Mouse (Mus musculus) limb, embryonic 10.5 days (tissue): Measurements from ENCODE around the gene Rassf3. TPM values are rescaled to one million over a fixed set of nuclear protein-coding genes. Genes with fewer than 3 reads are reported as not detected.
A peak's percentile ranks its signal among the peaks of the same experiment; 100 is the strongest.

Source experiments
- DNase-seq: peaks from one replicate; pipeline ENCODE4 v3.0.0-alpha.2; 2017; ENCODE audit warnings: low spot score
- H3K27ac ChIP-seq: fragments of 300-500 bp; sonication (generic); 2 replicates; pipeline ENCODE4 v1.5.1; 2016; ENCODE audit warnings: mild to moderate bottlenecking
- H3K27me3 ChIP-seq: fragments of 300-500 bp; sonication (generic); 2 replicates; pipeline ENCODE4 v1.6.1; 2016; ENCODE audit warnings: low read depth, mild to moderate bottlenecking; ENCODE audit not compliant: poor library complexity, severe bottlenecking
- H3K36me3 ChIP-seq: fragments of 300-500 bp; sonication (generic); 2 replicates; pipeline ENCODE4 v1.6.1; 2016; ENCODE audit warnings: mild to moderate bottlenecking, moderate library complexity
- H3K4me1 ChIP-seq: fragments of 300-500 bp; sonication (generic); 2 replicates; pipeline ENCODE4 v1.6.1; 2016
- H3K4me3 ChIP-seq: fragments of 300-500 bp; sonication (generic); 2 replicates; pipeline ENCODE4 v1.5.1; 2016; ENCODE audit warnings: mild to moderate bottlenecking, moderate library complexity
- H3K9me3 ChIP-seq: fragments of 300-500 bp; sonication (generic); replicated peaks from 2 replicates; pipeline ENCODE4 v1.6.1; 2016; ENCODE audit warnings: mild to moderate bottlenecking
- WGBS: fragments of 180-500 bp; shearing (Covaris S2); methylation state at CpG from one replicate; pipeline ENCODE4 v1.1.7; 2016; 5-methylcytosine and 5-hydroxymethylcytosine counted together
- polyA plus RNA-seq: library from polyadenylated mRNA; unstranded; fragments of >200 nt; fragmentation: Nextera tagmentation; extraction: Ambion mirVana; gene quantifications from 2 replicates; pipeline ENCODE4 v1.2.1, GENCODE M21; 2016

The Rassf3 gene
- polyA plus RNA-seq, 1 experiment from 2014 or later, result 18.0 TPM

DNA sequence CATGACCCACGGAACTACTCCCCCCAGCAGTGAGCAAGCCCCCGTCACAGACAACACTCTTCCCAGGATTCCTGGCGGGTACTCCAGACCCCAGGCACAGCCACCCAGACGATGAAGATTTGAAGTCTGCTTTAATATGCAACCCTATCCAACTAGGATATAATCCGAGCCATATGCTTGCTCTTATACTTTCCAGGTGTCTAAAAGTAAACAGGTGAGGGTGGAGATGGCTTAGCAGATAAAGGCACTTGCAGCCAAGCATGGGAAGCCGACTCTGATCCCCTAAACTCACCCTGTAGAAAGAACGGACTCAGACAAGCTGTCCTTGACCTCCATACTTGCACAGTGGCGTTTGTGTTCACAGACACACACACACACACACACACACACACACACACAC is 8.4 kb downstream of the Rassf3 start:
- no peak for DNase-seq

DNA sequence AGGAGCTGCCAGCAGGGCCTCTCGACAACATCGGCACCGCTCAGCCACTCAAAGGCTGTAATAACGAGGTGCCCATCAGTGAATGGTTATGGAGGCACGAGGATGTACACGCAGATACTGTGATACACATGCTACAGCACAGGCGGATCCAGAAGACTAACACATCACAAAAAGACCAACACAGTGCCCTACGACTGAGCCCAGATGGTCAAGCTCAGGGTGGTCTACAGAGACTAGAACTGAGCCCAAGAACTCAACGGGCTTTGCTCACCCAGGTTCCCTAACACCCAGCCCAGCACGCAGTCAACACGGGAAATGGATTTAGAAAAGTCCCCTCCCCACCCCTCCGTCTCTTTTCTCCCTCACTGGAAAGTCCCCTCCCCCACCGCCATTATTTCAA is 9.1 kb downstream of the Rassf3 start:
- Histone ChIP-seq H3K36me3 (peaks cover 12% of the 10 kb centered on the region), H3K9me3 (no peaks in the 10 kb centered on the region), H3K4me1 (peaks cover 71% of the 10 kb centered on the region), H3K4me3 (no peak overlapping the region), H3K27me3 (no peaks in the 10 kb centered on the region), H3K27ac (peak overlapping the region; percentile 21; the same call in 1 of the 2 replicates)
- DNase-seq, result no peak
- 83% methylated on average over 13 of the region's 13 CpGs for WGBS

More for the DNA sequence above, 8.4 kb downstream of the Rassf3 start:
- Histone ChIP-seq H3K36me3 (peaks cover 9% of the 10 kb centered on the region), H3K9me3 (no peaks in the 10 kb centered on the region), H3K4me3 (no peak overlapping the region), H3K27ac (peak overlapping the region; percentile 21; the same call in 1 of the 2 replicates), H3K4me1 (peaks cover 69% of the 10 kb centered on the region), H3K27me3 (no peaks in the 10 kb centered on the region)
- 64% methylated on average over 8 of the region's 8 CpGs for WGBS

DNA sequence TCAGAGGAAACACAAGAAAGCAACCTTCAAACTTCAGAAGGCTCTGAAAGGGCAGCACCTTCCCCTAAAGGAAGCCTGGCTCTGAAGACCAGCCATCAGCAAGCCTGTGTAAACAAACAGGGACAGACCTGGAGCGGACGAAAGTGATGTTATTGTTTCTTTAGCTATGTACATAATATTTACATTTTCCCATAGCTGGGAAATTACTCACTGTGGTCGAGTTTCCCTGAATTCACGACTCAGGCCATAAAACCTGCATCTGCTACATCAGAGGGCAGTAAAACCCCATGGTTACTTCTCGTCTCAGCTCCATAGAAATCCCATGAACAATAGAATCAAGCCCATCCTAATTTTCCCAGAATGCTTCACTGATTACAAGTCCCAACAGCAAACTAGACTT is 11.1 kb downstream of the Rassf3 start:
- peaks cover 12% of the 10 kb centered on the region for H3K36me3 ChIP-seq
- no peaks in the 10 kb centered on the region for H3K27me3 ChIP-seq
- no peak overlapping the region for H3K4me3 ChIP-seq
- H3K27ac ChIP-seq, result peak overlapping the region; percentile 63
- no peaks in the 10 kb centered on the region for H3K9me3 ChIP-seq
- no peak for DNase-seq
- H3K4me1 ChIP-seq, result peaks cover 79% of the 10 kb centered on the region
- 25% methylated on average over 5 of the region's 5 CpGs for WGBS

DNA sequence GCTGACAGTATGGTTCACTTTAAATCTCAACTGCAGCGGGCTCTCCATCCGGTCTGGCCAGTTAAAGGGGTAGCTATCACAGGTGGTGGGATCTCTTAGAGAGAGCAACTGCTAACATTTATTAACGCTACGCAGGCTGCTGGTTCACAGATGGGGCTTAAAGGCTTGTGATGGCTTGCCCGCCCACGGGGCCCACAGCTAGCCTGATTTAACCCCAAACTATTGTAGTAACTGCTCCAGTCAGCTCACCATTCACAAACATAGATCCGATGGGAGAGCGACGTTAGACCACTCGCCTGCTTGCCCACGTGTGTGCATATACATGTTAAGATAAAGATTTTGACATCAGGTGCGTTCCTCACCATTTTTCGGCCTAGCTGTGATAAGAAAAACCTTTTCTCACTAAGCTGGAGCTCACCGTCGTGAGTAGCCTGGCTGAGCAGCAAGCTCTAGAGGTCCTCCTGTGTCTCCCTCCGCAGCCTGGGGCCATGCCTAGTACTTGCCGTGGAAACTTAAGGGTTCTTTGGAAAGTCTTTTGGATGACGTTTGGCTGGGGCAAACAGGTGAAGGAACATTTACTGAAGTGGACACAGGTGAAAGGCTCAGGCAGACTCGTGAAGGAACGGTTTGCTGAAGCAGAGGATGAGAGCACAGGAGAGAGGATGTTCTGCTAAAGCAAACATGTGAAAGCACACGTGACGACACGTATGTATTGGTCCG is 13.8 kb downstream of the Rassf3 start:
- Histone ChIP-seq H3K27me3 (no peaks in the 10 kb centered on the region), H3K36me3 (peaks cover 12% of the 10 kb centered on the region), H3K9me3 (no peaks in the 10 kb centered on the region), H3K27ac (peak overlapping the region; percentile 83), H3K4me1 (peaks cover 71% of the 10 kb centered on the region), H3K4me3 (peak overlapping the region; percentile 28; the same call in 1 of the 2 replicates)
- no peak for DNase-seq
- 61% methylated on average over 24 of the region's 24 CpGs for WGBS

DNA sequence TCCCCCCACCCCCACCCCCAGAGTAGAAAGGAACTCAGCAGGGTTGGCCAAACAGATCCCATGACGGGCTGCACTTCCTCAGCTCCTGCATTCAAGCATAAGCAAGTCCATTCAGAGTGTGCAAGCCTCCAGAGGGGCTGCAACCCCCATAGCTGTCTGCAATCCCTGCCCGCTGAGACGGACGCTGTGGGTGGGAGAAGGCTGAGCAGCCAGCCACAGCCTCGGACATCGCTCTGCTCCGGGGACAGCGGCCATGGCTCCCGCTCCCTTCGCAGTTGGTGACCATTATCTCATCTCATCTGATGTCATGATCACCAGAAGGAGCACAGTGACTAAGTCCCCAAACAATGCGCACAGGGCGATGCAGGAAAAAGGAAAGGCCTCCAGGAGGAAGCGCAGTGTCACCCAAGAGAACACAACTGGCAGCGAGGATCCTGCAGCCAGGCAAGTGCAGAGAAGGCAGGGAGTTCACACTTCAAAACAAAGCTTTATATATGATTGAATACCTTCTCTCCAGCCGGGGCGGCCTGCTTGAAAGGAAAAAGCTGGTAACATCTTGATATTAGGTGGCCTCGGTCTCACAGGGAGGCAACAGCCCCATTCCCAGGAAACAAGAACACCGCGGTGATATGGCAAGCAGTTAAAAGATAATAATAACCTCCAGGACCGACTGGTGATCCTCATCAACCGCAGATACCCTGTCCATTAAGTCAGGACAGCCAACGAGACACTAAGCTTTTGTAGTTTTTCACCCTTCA is 14.6 kb downstream of the Rassf3 start:
- no peaks in the 10 kb centered on the region for H3K27me3 ChIP-seq
- H3K36me3 ChIP-seq, result peaks cover 12% of the 10 kb centered on the region
- H3K9me3 ChIP-seq, result no peaks in the 10 kb centered on the region
- peaks cover 67% of the 10 kb centered on the region for H3K4me1 ChIP-seq
- H3K27ac ChIP-seq, result peak overlapping the region; percentile 83
- peak overlapping the region; percentile 28 for H3K4me3 ChIP-seq
- 19% methylated on average over 22 of the region's 22 CpGs for WGBS
- DNase-seq, result peak; percentile 60

DNA sequence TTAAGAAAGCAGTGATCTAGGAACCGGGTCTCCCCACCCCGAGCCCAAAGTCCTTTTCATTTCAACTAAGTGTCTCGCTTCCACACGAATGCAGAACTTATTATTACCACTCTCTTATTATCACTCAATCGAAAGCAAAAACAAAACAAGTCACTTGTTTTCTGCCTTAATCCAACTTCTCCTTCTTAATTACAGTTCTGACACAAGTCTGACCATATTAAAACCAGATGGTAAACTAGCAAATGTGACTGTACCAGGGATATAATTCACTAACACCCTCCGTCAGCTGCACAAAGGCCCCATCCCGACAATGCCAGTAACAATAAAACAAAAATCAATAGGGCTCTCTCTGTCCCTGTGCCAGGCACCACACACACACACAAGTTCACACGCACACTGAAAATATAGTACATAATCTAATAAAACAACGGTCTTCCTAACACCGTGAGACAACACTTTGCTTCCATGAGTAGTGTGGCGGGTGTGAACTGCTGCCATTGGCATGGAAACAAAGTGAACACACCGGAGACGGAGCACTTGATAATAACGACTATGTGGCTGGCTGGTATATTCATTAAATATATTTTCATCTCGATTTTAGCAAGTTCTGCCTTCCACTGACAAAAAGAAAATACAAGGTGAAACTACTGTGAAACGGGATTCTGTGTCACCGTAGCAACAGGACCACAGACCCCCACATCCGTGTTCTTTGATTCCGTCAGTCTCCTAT is 16.9 kb downstream of the Rassf3 start:
- Histone ChIP-seq H3K27me3 (no peaks in the 10 kb centered on the region), H3K9me3 (no peaks in the 10 kb centered on the region), H3K36me3 (peaks cover 11% of the 10 kb centered on the region), H3K4me1 (peaks cover 65% of the 10 kb centered on the region), H3K4me3 (no peak overlapping the region), H3K27ac (peak overlapping the region; percentile 76)
- no peak for DNase-seq
- 68% methylated on average over 19 of the region's 19 CpGs for WGBS

DNA sequence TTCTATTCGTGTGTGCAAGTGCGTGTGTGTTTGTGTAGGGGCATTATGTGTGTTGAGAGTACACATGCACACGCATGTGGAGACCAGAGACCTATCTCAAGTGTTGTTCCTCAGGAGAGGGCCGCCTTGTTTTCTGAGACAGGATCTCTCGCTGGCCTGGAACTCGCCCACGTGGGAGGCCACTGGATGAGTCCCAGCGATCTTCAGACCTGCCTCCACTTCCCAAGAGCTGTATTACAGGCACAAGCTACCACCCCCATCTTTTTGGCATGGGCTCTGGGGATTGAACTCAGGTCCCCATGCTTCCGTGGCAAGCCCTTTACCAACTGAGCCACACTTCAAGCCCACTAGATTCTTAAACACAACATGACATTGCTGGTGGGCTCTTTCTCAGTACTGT is 17.7 kb downstream of the Rassf3 start:
- Histone ChIP-seq H3K27me3 (no peaks in the 10 kb centered on the region), H3K4me3 (no peak overlapping the region), H3K4me1 (peaks cover 62% of the 10 kb centered on the region), H3K9me3 (no peaks in the 10 kb centered on the region), H3K27ac (peak overlapping the region; percentile 76), H3K36me3 (peaks cover 4% of the 10 kb centered on the region; the same call in 1 of the 2 replicates)
- WGBS, result 89% methylated on average over 9 of the region's 9 CpGs
- no peak for DNase-seq

DNA sequence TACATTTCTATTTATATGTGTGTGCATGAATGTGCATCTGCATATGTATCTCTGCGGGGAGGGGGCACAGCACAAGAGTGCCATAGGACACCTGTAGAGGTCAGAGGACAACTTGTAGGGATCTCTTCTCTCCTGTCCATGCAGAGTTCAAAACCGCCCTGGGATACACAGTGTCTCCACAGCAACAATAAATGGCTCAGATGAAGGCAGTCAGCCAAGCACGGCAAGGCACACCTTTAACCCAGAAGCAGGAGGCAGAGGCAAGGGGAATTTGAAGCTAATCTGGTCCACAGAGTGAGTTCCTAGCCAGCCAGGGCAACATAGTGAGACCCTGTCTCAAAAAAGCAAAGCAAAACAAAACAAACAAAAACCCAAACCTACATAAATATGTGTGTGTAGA is 18.8 kb downstream of the Rassf3 start:
- DNase-seq, result no peak
- H3K27me3 ChIP-seq, result no peaks in the 10 kb centered on the region
- peaks cover 58% of the 10 kb centered on the region for H3K4me1 ChIP-seq
- H3K4me3 ChIP-seq, result no peak overlapping the region
- 93% methylated on average over 3 of the region's 3 CpGs for WGBS
- no peak overlapping the region for H3K27ac ChIP-seq
- H3K9me3 ChIP-seq, result no peaks in the 10 kb centered on the region
- H3K36me3 ChIP-seq, result peaks cover 3% of the 10 kb centered on the region; the same call in 1 of the 2 replicates

DNA sequence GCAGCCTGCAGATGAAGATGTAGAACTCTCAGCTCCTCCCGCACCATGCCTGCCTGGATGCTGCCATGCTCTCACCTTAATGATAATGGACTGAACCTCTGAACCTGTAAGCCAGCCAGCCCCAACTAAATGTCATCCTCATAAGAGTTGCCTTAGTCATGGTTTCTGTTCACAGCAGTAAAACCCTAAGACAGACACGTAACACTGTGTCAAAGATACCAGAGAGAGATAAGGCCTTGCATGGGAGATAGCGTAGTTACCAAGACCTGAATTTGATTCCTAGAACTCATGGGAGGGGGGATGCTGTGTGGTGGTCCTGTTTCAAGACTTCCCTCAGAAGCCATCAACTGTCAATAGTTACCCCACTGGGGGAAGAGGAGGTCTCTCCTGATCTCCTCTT is 20.6 kb downstream of the Rassf3 start:
- Histone ChIP-seq H3K9me3 (no peaks in the 10 kb centered on the region), H3K36me3 (peaks cover 20% of the 10 kb centered on the region), H3K27ac (no peak overlapping the region), H3K27me3 (no peaks in the 10 kb centered on the region), H3K4me3 (no peak overlapping the region), H3K4me1 (peaks cover 39% of the 10 kb centered on the region)
- DNase-seq, result no peak
- 81% methylated on average over 3 of the region's 3 CpGs for WGBS

DNA sequence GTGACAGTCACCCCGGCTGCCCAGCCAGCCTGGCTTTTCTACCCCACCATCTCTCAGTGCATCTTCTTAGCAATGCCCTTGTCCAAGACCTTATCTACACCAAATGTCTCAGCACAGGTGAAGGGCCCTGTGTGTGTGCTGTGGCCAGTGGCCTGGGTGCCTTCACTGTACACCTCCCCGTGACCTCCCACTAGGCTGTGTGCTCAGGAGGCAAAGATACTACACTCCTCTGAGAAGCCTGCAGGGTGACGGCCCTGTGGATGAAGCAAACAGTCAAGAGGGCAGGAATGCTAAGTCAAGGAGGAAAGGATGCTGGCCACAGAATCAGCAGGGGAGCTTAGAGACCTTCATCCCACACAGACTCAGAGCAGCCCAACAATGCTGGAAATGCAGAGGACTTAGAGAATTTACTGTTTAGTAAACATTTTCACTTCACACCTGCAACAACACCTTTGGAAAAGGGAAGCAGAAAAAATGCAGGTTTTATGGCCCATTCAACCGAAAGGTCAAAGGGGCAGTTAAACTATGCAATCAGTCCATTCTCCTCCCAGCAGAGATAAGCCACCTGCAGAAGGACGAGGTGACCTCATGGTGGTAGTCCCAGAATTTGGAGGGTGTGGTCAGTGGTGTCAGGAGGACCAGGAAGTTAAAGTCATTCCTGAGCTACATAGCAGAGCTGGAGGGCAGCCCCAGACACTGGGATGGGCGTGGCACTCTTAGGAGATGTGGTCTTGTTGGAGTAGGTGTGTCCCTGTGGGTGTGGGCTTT is 21.3 kb downstream of the Rassf3 start:
- H3K27me3 ChIP-seq, result no peaks in the 10 kb centered on the region
- peaks cover 33% of the 10 kb centered on the region for H3K4me1 ChIP-seq
- H3K9me3 ChIP-seq, result no peaks in the 10 kb centered on the region
- DNase-seq, result no peak
- WGBS, result 50% methylated on average over 6 of the region's 6 CpGs
- peaks cover 21% of the 10 kb centered on the region for H3K36me3 ChIP-seq
- H3K27ac ChIP-seq, result no peak overlapping the region
- no peak overlapping the region for H3K4me3 ChIP-seq

DNA sequence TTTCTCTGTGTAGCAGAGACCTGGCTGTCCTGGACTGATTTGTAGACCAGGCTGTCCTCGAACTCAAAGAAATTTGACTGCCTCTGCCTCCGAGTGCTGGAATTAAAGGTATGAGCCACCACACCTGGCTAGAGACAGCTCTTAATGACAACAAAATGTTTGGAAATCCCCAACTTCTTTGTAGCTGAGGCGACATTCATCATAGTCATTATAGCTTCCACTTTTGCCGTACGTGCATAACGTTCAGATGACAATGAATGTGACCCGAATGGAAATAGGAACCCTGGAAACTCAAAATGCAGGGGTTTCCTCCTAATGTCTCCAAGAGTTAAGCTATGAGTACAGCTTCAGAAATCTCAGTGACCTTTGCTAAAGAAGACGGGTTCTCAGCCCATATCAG is 22.1 kb downstream of the Rassf3 start:
- no peak for DNase-seq
- H3K27ac ChIP-seq, result no peak overlapping the region
- no peaks in the 10 kb centered on the region for H3K9me3 ChIP-seq
- no peak overlapping the region for H3K4me3 ChIP-seq
- peaks cover 26% of the 10 kb centered on the region for H3K36me3 ChIP-seq
- H3K27me3 ChIP-seq, result no peaks in the 10 kb centered on the region
- H3K4me1 ChIP-seq, result peaks cover 26% of the 10 kb centered on the region
- WGBS, result 85% methylated on average over 8 of the region's 8 CpGs

DNA sequence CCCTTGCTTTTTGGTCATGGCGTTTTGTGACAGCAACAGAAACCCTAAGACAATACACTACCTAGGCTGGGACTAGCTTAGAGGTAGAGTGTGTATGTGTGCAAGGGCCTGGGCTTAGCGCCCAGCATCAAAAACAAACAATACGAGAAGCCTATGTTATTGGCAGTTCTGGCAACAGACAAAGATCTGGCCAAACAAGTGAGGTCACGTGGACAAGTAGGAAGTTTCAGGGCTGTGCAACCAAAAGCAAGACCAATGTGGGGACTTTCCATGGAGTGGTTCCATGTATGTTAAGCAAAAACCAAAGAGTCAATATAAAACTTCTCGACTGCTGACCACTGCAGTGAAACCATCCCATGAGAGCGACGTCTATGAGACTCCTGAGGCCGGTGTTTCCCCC is 30.3 kb downstream of the Rassf3 start:
- Histone ChIP-seq H3K27ac (no peak overlapping the region), H3K27me3 (no peaks in the 10 kb centered on the region), H3K4me3 (no peak overlapping the region), H3K9me3 (no peaks in the 10 kb centered on the region), H3K4me1 (peaks cover 37% of the 10 kb centered on the region), H3K36me3 (0 out of 2 replicates have a peak, but pooled peaks cover 8% of the 10 kb centered on the region)
- no peak for DNase-seq
- 91% methylated on average over 8 of the region's 8 CpGs for WGBS
